Mouse (Mus musculus) adrenal gland, adult (tissue): Measurements from ENCODE around the gene Dhodh.
A peak's percentile ranks its signal among the peaks of the same experiment; 100 is the strongest.

Experiments
- DNase-seq, 2 experiments: peaks; one replicate each; pipeline ENCODE4 v3.0.0; 2022 to 2023; ENCODE audit warnings: low spot score in 1 of 2; ENCODE audit not compliant: inconsistent age in 2 of 2

Gene Dhodh

GRCm38 (mm10) chr8:109608271-109609152 lies at the start of gene Dhodh:
Dhodh (minus strand) TSS chr8:109608673.
- peak; percentile 97 to 99 for DNase-seq

DNA sequence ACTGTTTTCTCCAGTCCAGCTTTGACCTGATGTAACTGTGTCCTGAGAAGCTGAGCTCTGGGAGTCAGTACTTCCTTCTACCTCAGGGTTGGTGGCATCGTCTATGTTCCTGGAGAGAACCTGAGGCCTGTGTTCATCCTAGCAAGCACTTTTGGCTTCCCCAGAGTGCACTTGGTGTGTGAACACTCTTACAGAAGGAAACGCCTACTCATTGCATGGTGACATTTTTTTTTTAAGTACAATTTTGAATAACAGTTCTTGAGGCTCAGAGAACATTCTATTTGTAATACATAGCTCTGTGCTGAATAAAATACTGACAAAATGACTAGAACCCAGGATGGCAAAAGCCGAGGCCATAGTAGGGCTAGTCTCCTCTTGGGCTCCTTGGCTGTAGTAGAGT lies 48.4 kb upstream of the Dhodh start:
- DNase-seq = no peak

- no peak for DNase-seq
Measured at GRCm38 (mm10) chr8:109650801-109651200, 42.3 kb upstream of the Dhodh start.

- DNase-seq = no peak
Measured at GRCm38 (mm10) chr8:109648469-109648868, 40.0 kb upstream of the Dhodh start.

- DNase-seq = no peak
Measured at GRCm38 (mm10) chr8:109647331-109647730, 38.9 kb upstream of the Dhodh start.

DNA sequence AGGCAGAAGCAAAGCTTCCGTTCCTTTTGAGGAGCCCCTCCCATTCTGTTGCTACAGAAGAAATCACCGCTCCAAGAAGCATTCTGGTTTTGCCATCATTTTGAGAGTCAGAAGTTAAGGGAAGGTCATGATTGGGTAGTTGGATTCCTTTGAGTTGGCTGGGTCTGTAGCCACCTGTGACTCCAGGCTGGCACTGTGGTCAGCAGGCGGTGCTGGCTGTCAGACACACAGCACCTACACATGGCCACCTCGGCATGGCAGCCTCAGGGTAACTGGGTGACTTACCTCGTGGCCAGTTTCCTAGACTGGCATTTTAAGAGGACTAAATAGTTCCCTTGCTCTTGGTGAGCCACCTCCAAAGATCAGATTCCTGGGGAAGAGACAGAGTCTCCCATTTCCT lies 32.8 kb upstream of the Dhodh start:
- DNase-seq = no peak

GRCm38 (mm10) chr8:109640410-109640809 lies 31.9 kb upstream of the Dhodh start:
- DNase-seq = no peak

DNA sequence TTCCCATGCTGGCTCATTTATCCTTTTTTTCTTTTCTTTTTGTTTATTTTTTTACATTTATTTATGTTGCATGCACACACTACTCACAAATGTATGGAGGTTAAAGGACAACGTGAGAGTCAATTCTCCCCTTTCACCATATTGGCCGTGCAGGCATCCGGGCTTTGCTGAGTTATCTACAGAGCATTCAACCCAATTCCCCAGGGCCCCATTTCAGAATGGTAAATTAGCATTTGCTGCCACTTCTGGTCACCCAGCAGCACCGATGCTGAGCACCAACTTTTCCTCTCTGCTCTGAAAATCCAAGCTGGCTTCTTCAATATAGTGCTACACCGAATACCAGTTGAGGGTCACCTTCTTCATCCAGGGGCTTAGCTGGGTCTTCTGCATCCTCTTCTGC lies 30.4 kb upstream of the Dhodh start:
- no peak for DNase-seq

DNA sequence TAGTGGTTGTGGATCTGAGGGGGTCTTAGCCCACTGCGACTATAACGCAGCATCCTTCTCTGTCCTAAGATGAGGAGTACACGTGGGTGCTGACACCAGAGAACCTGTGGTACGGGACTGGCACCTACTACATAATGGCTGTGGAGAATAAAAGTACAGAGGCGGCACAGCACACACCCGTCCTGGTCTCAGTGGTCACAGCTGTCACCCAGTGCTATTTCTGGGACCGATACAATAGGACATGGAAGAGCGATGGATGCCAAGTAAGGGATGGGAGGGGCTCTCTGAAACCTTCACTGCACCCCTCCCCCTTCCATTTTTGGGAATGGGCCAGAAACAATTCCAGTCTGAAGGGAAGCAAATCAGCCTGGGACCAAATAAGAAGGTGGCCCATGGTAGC lies 26.7 kb upstream of the Dhodh start:
- DNase-seq = no peak

DNA sequence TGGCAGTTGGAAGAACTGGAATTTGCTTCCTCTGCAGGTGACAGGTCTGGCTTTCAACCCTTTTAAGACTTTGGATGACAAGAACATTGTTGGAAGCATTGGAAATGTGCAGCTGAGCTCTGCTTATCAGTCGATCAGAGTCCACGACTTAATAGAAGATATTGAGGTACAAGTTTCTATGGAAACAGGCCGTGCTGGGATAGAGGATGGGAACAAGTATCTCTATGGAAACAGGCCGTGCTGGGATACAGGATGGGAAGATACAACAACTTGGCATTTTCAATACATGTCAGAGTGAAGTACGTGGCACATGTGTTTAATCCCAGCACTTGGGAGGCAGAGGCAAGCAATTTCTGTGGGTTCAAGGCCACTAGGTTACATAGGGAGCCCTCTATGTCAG lies 24.0 kb upstream of the Dhodh start:
- DNase-seq = no peak

DNA sequence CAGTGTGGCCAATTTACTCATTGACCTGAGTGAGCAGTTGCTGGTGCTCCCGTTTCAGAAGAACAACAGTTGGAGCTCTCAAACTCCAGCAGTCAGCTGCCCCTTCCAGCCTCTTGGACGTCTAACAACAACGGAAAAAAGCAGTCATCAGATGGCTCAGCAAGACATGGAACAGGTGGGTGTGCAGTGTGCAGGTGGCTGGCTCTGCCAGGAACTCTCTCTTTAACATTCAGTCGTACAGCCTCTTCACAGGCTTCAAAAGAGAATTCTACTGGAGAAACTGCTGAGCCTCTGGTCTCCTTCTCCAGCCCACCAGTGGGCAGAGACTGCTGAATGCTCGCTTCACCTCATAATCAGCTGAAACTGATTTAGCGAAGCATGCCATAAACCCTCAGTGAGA lies 20.2 kb upstream of the Dhodh start:
- no peak for DNase-seq

DNA sequence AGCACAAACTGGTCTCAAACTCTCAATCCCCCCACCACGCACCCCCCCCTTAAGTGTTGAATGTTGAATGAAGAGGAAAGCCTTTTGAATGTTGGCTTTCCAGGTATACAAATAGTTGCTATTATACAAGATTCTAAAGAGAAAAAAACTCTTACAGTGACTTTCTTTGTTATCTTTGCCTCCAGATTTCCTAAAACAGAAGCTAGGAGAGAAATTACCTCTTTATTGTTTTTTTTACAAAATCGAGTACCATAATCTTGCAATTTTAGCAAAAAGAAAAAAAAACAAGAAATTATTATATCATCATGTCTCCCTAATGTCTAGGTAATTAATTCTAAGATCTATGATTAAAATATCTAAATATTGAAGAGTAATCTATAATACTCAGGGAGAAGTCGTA lies 7.1 kb upstream of the Dhodh start:
- no peak for DNase-seq

DNA sequence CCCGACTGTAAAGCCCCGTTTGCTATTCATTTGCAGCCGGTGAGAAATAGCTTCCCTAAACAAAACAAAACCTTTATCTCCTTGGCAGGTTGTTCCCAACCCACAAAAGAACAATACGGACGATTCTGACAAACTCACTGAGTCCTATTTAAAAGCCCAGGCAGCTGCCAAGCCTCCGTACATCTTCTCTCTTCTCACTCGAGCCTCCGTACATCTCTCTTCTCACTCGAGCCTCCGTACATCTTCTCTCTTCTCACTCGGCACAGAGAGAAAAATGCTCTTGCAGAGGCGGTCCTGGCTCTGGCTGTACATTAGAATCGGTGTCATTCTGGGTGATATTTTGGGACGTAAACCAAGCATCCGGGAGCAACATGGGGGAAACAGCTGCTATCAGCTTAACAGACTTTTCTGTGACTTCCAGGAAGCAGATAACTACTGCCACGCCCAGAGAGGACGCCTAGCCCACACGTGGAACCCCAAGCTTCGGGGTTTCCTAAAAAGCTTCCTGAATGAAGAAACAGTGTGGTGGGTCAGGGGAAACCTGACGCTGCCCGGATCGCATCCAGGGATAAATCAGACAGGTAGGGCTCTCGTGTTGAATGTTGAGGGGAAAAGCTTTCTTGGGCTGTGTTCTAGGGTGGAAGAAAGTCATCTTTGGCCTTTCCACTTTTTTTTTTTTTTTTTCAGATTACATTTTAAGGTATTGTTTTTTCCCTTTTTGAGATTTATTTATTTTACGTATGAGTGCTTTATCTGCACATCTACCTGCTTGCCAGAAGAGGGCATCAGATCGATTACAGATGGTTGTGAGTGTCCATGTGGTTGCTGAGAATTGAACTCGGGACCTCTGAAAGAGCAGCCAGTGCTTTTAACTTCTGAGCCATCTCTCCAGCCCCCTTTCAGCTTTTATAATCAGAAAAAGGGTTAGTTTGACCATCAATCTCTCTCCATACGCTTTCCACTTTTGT lies 6.1 kb upstream of the Dhodh start, which contains the start of gene Pkd1l3:
TSS of gene Pkd1l3 (plus strand) at position 275 of the 968 bp plus-strand sequence.
- no peak for DNase-seq

DNA sequence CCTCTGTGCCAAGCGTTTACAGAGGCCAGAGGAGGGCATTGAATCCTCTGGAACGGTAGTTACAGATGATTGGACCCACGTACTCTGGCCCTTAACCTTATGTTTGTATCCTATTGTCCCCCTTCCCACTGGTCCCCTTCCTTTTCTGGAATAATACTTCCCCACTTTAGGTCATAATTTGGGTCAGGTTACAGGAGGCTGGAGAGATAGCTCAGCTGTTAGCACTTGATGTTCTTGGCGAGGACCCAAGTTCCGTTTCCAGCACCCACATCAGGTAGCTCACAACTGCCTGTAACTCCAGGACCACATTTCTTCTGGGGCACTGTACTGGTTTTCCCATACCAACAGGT lies 655 bp upstream of the Dhodh start:
- peak in 1 of 2 experiments; percentile 33 for DNase-seq

DNA sequence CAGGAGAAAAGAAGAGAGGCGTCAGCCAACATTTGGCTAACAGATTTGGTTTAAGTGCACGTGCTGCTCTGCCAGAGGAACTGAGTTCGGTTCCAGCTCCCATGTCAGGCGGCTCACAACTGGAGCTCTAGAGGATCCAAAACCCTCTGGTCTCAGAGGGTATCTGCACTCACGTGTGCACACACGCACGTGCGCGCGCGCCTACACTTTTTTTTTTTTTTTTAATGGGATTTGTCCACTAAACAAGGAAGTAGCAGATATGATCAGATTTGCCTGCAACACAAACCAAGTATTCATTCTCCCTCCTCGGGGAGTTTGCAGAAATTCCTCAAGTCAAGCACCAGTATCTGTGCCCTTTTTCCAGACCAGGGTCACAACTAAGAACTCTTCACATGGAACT lies 823 bp downstream of the Dhodh start:
- DNase-seq = peak in 1 of 2 experiments; percentile 29

GRCm38 (mm10) chr8:109606725-109607124 lies 1.7 kb downstream of the Dhodh start:
- no peak for DNase-seq

DNA sequence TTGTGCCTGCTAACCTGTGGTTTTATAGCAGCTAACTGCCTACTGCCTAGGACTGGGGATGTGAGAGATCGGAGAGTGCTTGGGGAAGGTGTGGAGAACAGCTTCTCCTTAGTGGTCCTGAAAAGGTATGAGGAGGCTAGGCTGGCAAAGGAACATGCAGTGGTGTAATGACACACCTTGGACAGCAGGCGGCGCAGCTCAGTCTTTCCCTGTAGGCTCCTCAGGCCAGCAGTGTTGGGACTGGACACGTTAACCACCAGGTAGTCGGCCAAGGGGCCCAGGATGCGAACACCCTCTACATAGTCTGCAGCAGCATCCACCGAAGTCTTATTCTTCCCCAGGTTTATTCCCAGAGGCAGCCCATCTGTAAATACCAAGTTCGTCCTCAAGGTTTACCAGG lies 12.6 kb downstream of the Dhodh start:
- DNase-seq = peak; percentile 29 to 74

GRCm38 (mm10) chr8:109593117-109593788 lies 15.2 kb downstream of the Dhodh start:
- DNase-seq = peak in 1 of 2 experiments; percentile 47

- DNase-seq = no peak
Measured at GRCm38 (mm10) chr8:109592164-109592563, 16.3 kb downstream of the Dhodh start.

GRCm38 (mm10) chr8:109591367-109591766 lies 17.1 kb downstream of the Dhodh start:
- DNase-seq = no peak

DNA sequence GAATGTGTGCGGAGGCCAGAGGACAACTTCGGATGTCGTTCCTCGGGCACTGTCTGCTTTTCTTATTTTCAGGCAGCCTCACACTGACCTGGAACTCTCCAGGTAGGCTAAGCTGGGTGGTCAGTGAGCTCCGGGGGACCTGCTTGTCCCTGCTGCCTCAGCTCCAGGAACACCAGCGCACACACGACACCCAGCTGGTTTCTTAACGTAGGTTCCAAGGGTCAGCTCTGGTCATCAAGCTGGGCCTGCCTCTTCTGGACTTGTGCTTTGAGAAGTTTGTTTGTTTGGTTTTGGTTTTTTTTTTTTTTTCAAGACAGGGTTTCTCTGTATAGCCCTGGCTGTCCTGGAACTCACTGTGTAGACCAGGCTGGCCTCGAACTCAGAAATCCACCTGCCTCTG lies 17.6 kb downstream of the Dhodh start:
- DNase-seq = no peak
